Mouse (Mus musculus) kidney, adult 2 months (tissue): ENCODE data around the gene Drc7.

Experiments
- CTCF ChIP-seq: fragments of 200-500 bp; conservative IDR thresholded peaks from 2 replicates; pipeline ENCODE4 v1.5.1; 2011; ENCODE audit warnings: low read depth, mild to moderate bottlenecking, control low read depth, low read length, moderate library complexity, mixed read lengths; ENCODE audit not compliant: insufficient read depth, insufficient read length
- POLR2A ChIP-seq: fragments of 200-500 bp; IDR thresholded peaks from one replicate; pipeline ENCODE4 v1.6.1; 2011; ENCODE audit warnings: low read depth, low read length, control low read depth

GRCm38 (mm10) chr8:95023201-95023600, 31.7 kb upstream of the Drc7 start:
- TF ChIP-seq POLR2A (no peak), CTCF (no peak)
